Mouse (Mus musculus) frontal cortex, postnatal 25 days (tissue): ENCODE measurements at regions not wholly inside any gene's neighbourhood (a gene's known extent, or its start where the extent isn't known, plus 50 kb on each side); places are given as distances from the start of the nearest gene placed in this dataset.

Source experiments
- DNase-seq, 2 experiments: peaks; one replicate each; pipeline ENCODE4 v3.0.0; 2022; ENCODE audit warnings: low spot score in 2 of 2

- DNase-seq = no peak
These were observed 832.7 kb upstream of the Fam160b2 start for GRCm38 (mm10) chr14:71432364-71432763.
